Mouse (Mus musculus): ENCODE results near the gene Relch. TPM values are rescaled to one million over a fixed set of nuclear protein-coding genes. Genes with fewer than 3 reads are reported as not detected.

The Relch gene
- total RNA-seq, 1 experiment = 40.1 TPM

- H3K27ac ChIP-seq (ENCODE audit: insufficient read depth, low read depth, low read length, poor library complexity, severe bottlenecking) = no peak overlapping the region
- no peak overlapping the region for H3K9ac ChIP-seq (ENCODE audit: insufficient read depth, low read depth, low read length, poor library complexity, severe bottlenecking)
- TF ChIP-seq CHD2 (IDR thresholded peaks at IDR 0.05; ENCODE audit: low read depth, low read length) = no peak
- no peak for TF ChIP-seq ZNF384 (IDR thresholded peaks at IDR 0.05; ENCODE audit: low read depth, low read length)
- TF ChIP-seq MAFK (IDR thresholded peaks at IDR 0.05; ENCODE audit: insufficient read depth, low read depth, low read length) = no peak
- TF ChIP-seq ZC3H11A (IDR thresholded peaks at IDR 0.05; ENCODE audit: borderline replicate concordance, low read depth, low read length) = no peak
- H3K36me3 ChIP-seq (ENCODE audit: control insufficient read depth, insufficient read depth, low read length, poor library complexity, severe bottlenecking) = peaks cover 3% of the 10 kb centered on the region
- in situ Hi-C loops (cut with MboI; ENCODE audit: low sequenced_read_pairs in 2 of 2, unreplicated experiment in 2 of 2) = no loop called here
- no peak for DNase-seq (ENCODE audit: low read depth, low spot score)
- no peaks in the 10 kb centered on the region for H3K4me1 ChIP-seq (ENCODE audit: control insufficient read depth in 2 of 2, insufficient read depth in 2 of 2, low read length in 2 of 2, poor library complexity in 1 of 2)
- no peaks in the 10 kb centered on the region for H3K9me3 ChIP-seq (ENCODE audit: control insufficient read depth, insufficient read depth, low read depth, low read length)
- H3K4me3 ChIP-seq (ENCODE audit: insufficient read depth in 1 of 2, low read depth in 1 of 2, low read length in 2 of 2, poor library complexity in 1 of 2, severe bottlenecking in 1 of 2) = no peak overlapping the region
Measured at GRCm38 (mm10) chr1:105746858-105747596, 83.4 kb downstream of the Relch start.

DNA sequence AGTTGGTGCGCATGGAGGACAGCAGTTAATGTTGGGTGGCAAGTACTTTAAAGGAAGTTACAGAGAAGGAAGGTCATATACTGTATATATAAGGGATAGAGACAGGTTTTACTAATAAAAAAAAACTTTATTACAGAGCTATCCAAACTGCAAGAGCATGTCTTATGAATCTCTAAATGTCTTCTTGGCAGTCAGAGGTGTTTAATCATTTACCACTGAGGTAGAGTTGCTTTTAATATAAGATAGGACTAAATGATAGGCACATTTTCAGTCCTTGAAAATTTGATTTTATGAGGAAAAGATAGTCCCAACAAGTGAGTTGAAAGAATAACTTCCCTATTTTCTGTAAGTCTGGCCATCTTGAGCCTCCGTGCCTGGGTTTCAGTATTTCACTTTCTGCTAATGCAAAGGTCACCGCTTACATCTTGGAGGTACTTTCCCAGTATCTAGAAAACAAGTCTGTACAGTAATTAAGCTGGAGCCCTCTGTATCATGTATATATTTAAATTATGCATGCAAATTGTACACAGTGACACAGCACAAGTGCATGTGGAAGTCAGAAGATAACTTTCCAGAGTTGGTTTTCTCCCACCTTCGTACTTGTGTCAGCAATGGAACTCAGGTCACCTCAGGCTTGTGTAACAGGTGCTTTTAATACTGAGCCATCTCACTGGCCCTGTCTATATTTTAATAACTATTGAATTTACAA, 84.6 kb downstream of the Relch start:
- Histone ChIP-seq H3K4me3 (ENCODE audit: insufficient read depth in 1 of 2, low read depth in 1 of 2, low read length in 2 of 2, poor library complexity in 1 of 2, severe bottlenecking in 1 of 2) (no peak overlapping the region), H3K27ac (ENCODE audit: insufficient read depth, low read depth, low read length, poor library complexity, severe bottlenecking) (no peak overlapping the region), H3K9ac (ENCODE audit: insufficient read depth, low read depth, low read length, poor library complexity, severe bottlenecking) (no peak overlapping the region), H3K36me3 (ENCODE audit: control insufficient read depth, insufficient read depth, low read length, poor library complexity, severe bottlenecking) (peaks cover under 1% of the 10 kb centered on the region), H3K4me1 (ENCODE audit: control insufficient read depth in 2 of 2, insufficient read depth in 2 of 2, low read length in 2 of 2, poor library complexity in 1 of 2) (no peaks in the 10 kb centered on the region), H3K9me3 (ENCODE audit: control insufficient read depth, insufficient read depth, low read depth, low read length) (no peaks in the 10 kb centered on the region)
- in situ Hi-C loops (cut with MboI; ENCODE audit: low sequenced_read_pairs in 2 of 2, unreplicated experiment in 2 of 2) = no loop called here
- DNase-seq (ENCODE audit: low read depth, low spot score) = no peak
- TF ChIP-seq HCFC1 (IDR thresholded peaks at IDR 0.05; ENCODE audit: borderline replicate concordance, insufficient read depth, low read length) (no peak), MAFK (IDR thresholded peaks at IDR 0.05; ENCODE audit: insufficient read depth, low read depth, low read length) (no peak), CHD2 (IDR thresholded peaks at IDR 0.05; ENCODE audit: low read depth, low read length) (no peak), ZNF384 (IDR thresholded peaks at IDR 0.05; ENCODE audit: low read depth, low read length) (no peak), ZC3H11A (IDR thresholded peaks at IDR 0.05; ENCODE audit: borderline replicate concordance, low read depth, low read length) (no peak)

DNA sequence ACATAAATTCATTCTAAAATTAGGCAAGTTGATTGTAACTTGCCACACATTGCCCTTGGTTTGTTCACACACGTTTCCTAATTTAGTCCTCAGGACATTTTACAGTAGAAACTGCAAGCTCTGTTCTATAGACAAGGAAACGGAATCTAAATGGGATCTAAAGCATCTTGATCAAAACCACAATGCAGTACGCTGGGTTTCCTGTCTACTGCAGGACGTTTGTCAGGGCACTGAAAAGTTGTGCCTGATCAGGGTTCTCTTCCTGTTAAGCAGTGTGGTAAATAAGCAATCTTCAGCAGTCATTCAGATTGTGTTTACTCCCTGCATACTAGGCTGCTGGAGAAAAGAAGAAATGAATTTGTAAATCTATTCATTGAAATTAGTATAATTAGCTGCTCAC, 88.5 kb downstream of the Relch start:
- H3K4me3 ChIP-seq (ENCODE audit: insufficient read depth in 1 of 2, low read depth in 1 of 2, low read length in 2 of 2, poor library complexity in 1 of 2, severe bottlenecking in 1 of 2) = no peak overlapping the region
- no peak for TF ChIP-seq HCFC1 (IDR thresholded peaks at IDR 0.05; ENCODE audit: borderline replicate concordance, insufficient read depth, low read length)
- no peak for TF ChIP-seq ZNF384 (IDR thresholded peaks at IDR 0.05; ENCODE audit: low read depth, low read length)
- no peak for TF ChIP-seq CHD2 (IDR thresholded peaks at IDR 0.05; ENCODE audit: low read depth, low read length)
- no peak for TF ChIP-seq MAFK (IDR thresholded peaks at IDR 0.05; ENCODE audit: insufficient read depth, low read depth, low read length)
- TF ChIP-seq ZC3H11A (IDR thresholded peaks at IDR 0.05; ENCODE audit: borderline replicate concordance, low read depth, low read length) = no peak
- in situ Hi-C loops (cut with MboI; ENCODE audit: low sequenced_read_pairs in 2 of 2, unreplicated experiment in 2 of 2) = no loop called here
- no peaks in the 10 kb centered on the region for H3K9me3 ChIP-seq (ENCODE audit: control insufficient read depth, insufficient read depth, low read depth, low read length)
- no peak overlapping the region for H3K9ac ChIP-seq (ENCODE audit: insufficient read depth, low read depth, low read length, poor library complexity, severe bottlenecking)
- DNase-seq (ENCODE audit: low read depth, low spot score) = no peak
- no peaks in the 10 kb centered on the region for H3K4me1 ChIP-seq (ENCODE audit: control insufficient read depth in 2 of 2, insufficient read depth in 2 of 2, low read length in 2 of 2, poor library complexity in 1 of 2)
- H3K36me3 ChIP-seq (ENCODE audit: control insufficient read depth, insufficient read depth, low read length, poor library complexity, severe bottlenecking) = no peaks in the 10 kb centered on the region
- no peak overlapping the region for H3K27ac ChIP-seq (ENCODE audit: insufficient read depth, low read depth, low read length, poor library complexity, severe bottlenecking)

DNA sequence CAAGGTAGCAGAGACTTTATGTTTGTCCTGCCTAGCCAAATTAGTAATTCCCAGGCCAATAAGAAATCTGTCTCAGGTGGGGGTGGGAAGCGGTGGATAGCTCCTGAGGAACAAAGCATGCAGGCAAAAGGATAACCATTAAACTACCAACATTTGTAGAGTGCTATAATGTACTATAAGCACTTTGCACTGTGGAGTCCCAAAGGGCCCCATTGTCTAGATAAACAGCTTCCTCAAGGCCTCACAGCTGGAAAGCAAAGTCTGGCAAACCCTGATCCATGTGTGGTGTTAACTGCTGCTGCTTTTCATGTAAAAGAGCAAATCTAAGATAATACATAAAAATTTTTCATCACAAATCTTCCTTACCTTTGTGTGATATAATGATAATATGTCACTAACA, 89.3 kb downstream of the Relch start:
- in situ Hi-C loops (cut with MboI; ENCODE audit: low sequenced_read_pairs in 2 of 2, unreplicated experiment in 2 of 2) = no loop called here
- H3K27ac ChIP-seq (ENCODE audit: insufficient read depth, low read depth, low read length, poor library complexity, severe bottlenecking) = no peak overlapping the region
- no peaks in the 10 kb centered on the region for H3K36me3 ChIP-seq (ENCODE audit: control insufficient read depth, insufficient read depth, low read length, poor library complexity, severe bottlenecking)
- H3K4me1 ChIP-seq (ENCODE audit: control insufficient read depth in 2 of 2, insufficient read depth in 2 of 2, low read length in 2 of 2, poor library complexity in 1 of 2) = no peaks in the 10 kb centered on the region
- no peak for DNase-seq (ENCODE audit: low read depth, low spot score)
- no peak overlapping the region for H3K9ac ChIP-seq (ENCODE audit: insufficient read depth, low read depth, low read length, poor library complexity, severe bottlenecking)
- TF ChIP-seq HCFC1 (IDR thresholded peaks at IDR 0.05; ENCODE audit: borderline replicate concordance, insufficient read depth, low read length) = no peak
- TF ChIP-seq CHD2 (IDR thresholded peaks at IDR 0.05; ENCODE audit: low read depth, low read length) = no peak
- no peak for TF ChIP-seq MAFK (IDR thresholded peaks at IDR 0.05; ENCODE audit: insufficient read depth, low read depth, low read length)
- TF ChIP-seq ZC3H11A (IDR thresholded peaks at IDR 0.05; ENCODE audit: borderline replicate concordance, low read depth, low read length) = no peak
- TF ChIP-seq ZNF384 (IDR thresholded peaks at IDR 0.05; ENCODE audit: low read depth, low read length) = no peak
- no peaks in the 10 kb centered on the region for H3K9me3 ChIP-seq (ENCODE audit: control insufficient read depth, insufficient read depth, low read depth, low read length)
- H3K4me3 ChIP-seq (ENCODE audit: insufficient read depth in 1 of 2, low read depth in 1 of 2, low read length in 2 of 2, poor library complexity in 1 of 2, severe bottlenecking in 1 of 2) = no peak overlapping the region

All from ES-E14 (cell line).